Mouse (Mus musculus) bone marrow macrophage, adult 2 months (primary cell): ENCODE measurements at regions not wholly inside any gene's neighbourhood (a gene's known extent, or its start where the extent isn't known, plus 50 kb on each side); places are given as distances from the start of the nearest gene placed in this dataset.
A peak's percentile ranks its signal among the peaks of the same experiment; 100 is the strongest.
"Not testable (repeated sequence)": the region's sequence is repeated elsewhere in the genome, so short reads cannot be mapped to it uniquely, and the experiment has no call there.

Experiments
- H3K27ac ChIP-seq: 2 replicates; pipeline ENCODE4 v1.5.1; 2012; ENCODE audit warnings: low read depth, low read length; ENCODE audit not compliant: insufficient read depth
- H3K4me1 ChIP-seq: 2 replicates; pipeline ENCODE4 v1.6.1; 2012; ENCODE audit warnings: low read length; ENCODE audit not compliant: control insufficient read depth, insufficient read depth
- H3K4me3 ChIP-seq: 2 replicates; pipeline ENCODE4 v1.5.1; 2012; ENCODE audit warnings: mild to moderate bottlenecking, low read length, moderate library complexity; ENCODE audit not compliant: insufficient read depth
- CTCF ChIP-seq: IDR thresholded peaks from 2 replicates; pipeline ENCODE4 v1.5.1; 2012; ENCODE audit warnings: low read depth, mild to moderate bottlenecking, low read length, moderate library complexity

- TF ChIP-seq CTCF = no peak
- H3K4me1 ChIP-seq = 0 out of 2 replicates have a peak, but pooled peaks cover 2% of the 10 kb centered on the region
- H3K27ac ChIP-seq = no peak overlapping the region
- H3K4me3 ChIP-seq = no peak overlapping the region
Observed at GRCm38 (mm10) chr1:98586470-98586869, 165.5 kb downstream of the Slco6d1 start.

- not testable (repeated sequence) for H3K4me1 ChIP-seq
- H3K27ac ChIP-seq = peak overlapping the region; percentile 60
- peak overlapping the region; percentile 53 for H3K4me3 ChIP-seq
Observed at GRCm38 (mm10) chr1:98589216-98589959, 168.5 kb downstream of the Slco6d1 start.

GRCm38 (mm10) chr1:98591001-98591400, 170.1 kb downstream of the Slco6d1 start:
- not testable (repeated sequence) for H3K27ac ChIP-seq, H3K4me1 ChIP-seq
- H3K4me3 ChIP-seq = peak overlapping the region; percentile 53
